Mouse (Mus musculus): Measurements from ENCODE around the gene Col24a1. TPM values are rescaled to one million over a fixed set of nuclear protein-coding genes. Genes with fewer than 3 reads are reported as not detected.

The Col24a1 gene
- polyA plus RNA-seq, 2 experiments = 0.20 to 0.37 TPM

- TF ChIP-seq CTCF (IDR thresholded peaks at IDR 0.05; ENCODE audit: low read depth) = no peak
- no peak for TF ChIP-seq EP300 (IDR thresholded peaks at IDR 0.05; ENCODE audit: low read depth)
- Histone ChIP-seq H3K27ac (no peak overlapping the region), H3K4me1 (replicated peaks; ENCODE audit: control insufficient read depth in 2 of 2, insufficient read depth in 2 of 2, low read length in 1 of 2) (no peaks in the 10 kb centered on the region), H3K4me2 (ENCODE audit: low read depth) (no peak overlapping the region), H3K9ac (replicated peaks) (no peak overlapping the region), H3K27me3 (ENCODE audit: control insufficient read depth, insufficient read depth, low read length) (no peaks in the 10 kb centered on the region), H3K36me3 (replicated peaks; ENCODE audit: control insufficient read depth, insufficient read depth, low read depth) (no peaks in the 10 kb centered on the region), H3K9me3 (ENCODE audit: control insufficient read depth, low read length) (no peaks in the 10 kb centered on the region), H3K4me3 (ENCODE audit: insufficient read depth in 1 of 2, low read depth in 2 of 2, low read length in 2 of 2) (no peak overlapping the region)
- no peak for ATAC-seq (ENCODE audit: insufficient read depth)
- 61% methylated on average over 6 of the region's 6 CpGs for WGBS (ENCODE audit: insufficient replicate concordance)
- DNase-seq (ENCODE audit: low read depth in 3 of 3, low spot score in 3 of 3) = no peak
Measured at GRCm38 (mm10) chr3:145498893-145499292, 206.6 kb downstream of the Col24a1 start.

- Histone ChIP-seq H3K4me3 (ENCODE audit: insufficient read depth in 1 of 2, low read depth in 2 of 2, low read length in 2 of 2) (no peak overlapping the region), H3K9me3 (ENCODE audit: control insufficient read depth, low read length) (no peaks in the 10 kb centered on the region), H3K4me2 (ENCODE audit: low read depth) (no peak overlapping the region), H3K27ac (no peak overlapping the region), H3K36me3 (replicated peaks; ENCODE audit: control insufficient read depth, insufficient read depth, low read depth) (no peaks in the 10 kb centered on the region), H3K27me3 (ENCODE audit: control insufficient read depth, insufficient read depth, low read length) (no peaks in the 10 kb centered on the region), H3K9ac (replicated peaks) (no peak overlapping the region), H3K4me1 (replicated peaks; ENCODE audit: control insufficient read depth in 2 of 2, insufficient read depth in 2 of 2, low read length in 1 of 2) (no peaks in the 10 kb centered on the region)
- TF ChIP-seq EP300 (IDR thresholded peaks at IDR 0.05; ENCODE audit: low read depth) = no peak
- TF ChIP-seq CTCF (IDR thresholded peaks at IDR 0.05; ENCODE audit: low read depth) = no peak
- 61% methylated on average over 2 of the region's 2 CpGs for WGBS (ENCODE audit: insufficient replicate concordance)
- DNase-seq (ENCODE audit: low read depth in 3 of 3, low spot score in 3 of 3) (no peak), ATAC-seq (ENCODE audit: insufficient read depth) (no peak)
Measured at GRCm38 (mm10) chr3:145504830-145505229, 212.6 kb downstream of the Col24a1 start.

DNA sequence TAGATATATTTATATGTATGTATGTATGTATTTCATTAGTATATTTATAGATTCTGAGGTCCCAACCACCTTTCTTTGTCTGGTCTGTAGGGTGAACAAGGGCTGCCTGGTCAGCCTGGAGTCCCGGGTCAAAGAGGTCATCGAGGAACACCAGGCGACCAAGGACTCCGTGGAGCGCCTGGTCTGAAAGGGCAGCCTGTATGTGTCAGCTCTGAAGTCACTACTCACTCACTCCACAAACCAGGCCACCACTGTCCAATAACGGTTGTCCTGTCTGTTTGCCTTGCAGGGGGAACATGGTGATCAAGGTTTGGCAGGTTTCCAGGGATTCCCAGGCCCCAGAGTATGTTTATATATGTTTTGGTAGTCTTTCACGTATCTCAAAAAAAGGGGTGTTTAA lies 216.3 kb downstream of the Col24a1 start:
- ATAC-seq (ENCODE audit: insufficient read depth) (peak; percentile 58), DNase-seq (ENCODE audit: low read depth in 3 of 3, low spot score in 3 of 3) (peak; percentile 10 to 16 (median 10))
- H3K36me3 ChIP-seq (replicated peaks; ENCODE audit: control insufficient read depth, insufficient read depth, low read depth) = no peaks in the 10 kb centered on the region
- no peak overlapping the region for H3K4me3 ChIP-seq (ENCODE audit: insufficient read depth in 1 of 2, low read depth in 2 of 2, low read length in 2 of 2)
- no peak overlapping the region for H3K4me2 ChIP-seq (ENCODE audit: low read depth)
- 66% methylated on average over 7 of the region's 7 CpGs for WGBS (ENCODE audit: insufficient replicate concordance)
- TF ChIP-seq EP300 (IDR thresholded peaks at IDR 0.05; ENCODE audit: low read depth) (no peak), CTCF (IDR thresholded peaks at IDR 0.05; ENCODE audit: low read depth) (no peak)
- H3K4me1 ChIP-seq (replicated peaks; ENCODE audit: control insufficient read depth in 2 of 2, insufficient read depth in 2 of 2, low read length in 1 of 2) = no peaks in the 10 kb centered on the region
- H3K27me3 ChIP-seq (ENCODE audit: control insufficient read depth, insufficient read depth, low read length) = no peaks in the 10 kb centered on the region
- no peak overlapping the region for H3K27ac ChIP-seq
- H3K9me3 ChIP-seq (ENCODE audit: control insufficient read depth, low read length) = no peaks in the 10 kb centered on the region
- H3K9ac ChIP-seq (replicated peaks) = no peak overlapping the region

- no peaks in the 10 kb centered on the region for H3K36me3 ChIP-seq (replicated peaks; ENCODE audit: control insufficient read depth, insufficient read depth, low read depth)
- ATAC-seq (ENCODE audit: insufficient read depth) = no peak
- H3K9ac ChIP-seq (replicated peaks) = no peak overlapping the region
Measured at GRCm38 (mm10) chr3:145514197-145514596, 221.9 kb downstream of the Col24a1 start.

GRCm38 (mm10) chr3:145521528-145522080 lies 229.3 kb downstream of the Col24a1 start:
- H3K27ac ChIP-seq = no peak overlapping the region
- DNase-seq (ENCODE audit: low read depth in 3 of 3, low spot score in 3 of 3) = no peak
- H3K4me2 ChIP-seq (ENCODE audit: low read depth) = no peak overlapping the region
- H3K4me3 ChIP-seq (ENCODE audit: insufficient read depth in 1 of 2, low read depth in 2 of 2, low read length in 2 of 2) = no peak overlapping the region
- WGBS (ENCODE audit: insufficient replicate concordance) = 9% methylated on average over 7 of the region's 7 CpGs
- TF ChIP-seq EP300 (IDR thresholded peaks at IDR 0.05; ENCODE audit: low read depth) (no peak), CTCF (IDR thresholded peaks at IDR 0.05; ENCODE audit: low read depth) (no peak)
- no peaks in the 10 kb centered on the region for H3K27me3 ChIP-seq (ENCODE audit: control insufficient read depth, insufficient read depth, low read length)
- no peak overlapping the region for H3K9ac ChIP-seq (replicated peaks)
- H3K4me1 ChIP-seq (replicated peaks; ENCODE audit: control insufficient read depth in 2 of 2, insufficient read depth in 2 of 2, low read length in 1 of 2) = no peaks in the 10 kb centered on the region
- no peaks in the 10 kb centered on the region for H3K9me3 ChIP-seq (ENCODE audit: control insufficient read depth, low read length)
- ATAC-seq (ENCODE audit: insufficient read depth) = no peak
- H3K36me3 ChIP-seq (replicated peaks; ENCODE audit: control insufficient read depth, insufficient read depth, low read depth) = no peaks in the 10 kb centered on the region

More at GRCm38 (mm10) chr3:145514197-145514596, 221.9 kb downstream of the Col24a1 start:
- no peaks in the 10 kb centered on the region for H3K9me3 ChIP-seq (ENCODE audit: control insufficient read depth, low read length)
- no peaks in the 10 kb centered on the region for H3K27me3 ChIP-seq (ENCODE audit: control insufficient read depth, insufficient read depth, low read length)
- H3K27ac ChIP-seq = no peak overlapping the region
- H3K4me3 ChIP-seq (ENCODE audit: insufficient read depth in 1 of 2, low read depth in 2 of 2, low read length in 2 of 2) = no peak overlapping the region
- TF ChIP-seq EP300 (IDR thresholded peaks at IDR 0.05; ENCODE audit: low read depth) (no peak), CTCF (IDR thresholded peaks at IDR 0.05; ENCODE audit: low read depth) (no peak)
- no peaks in the 10 kb centered on the region for H3K4me1 ChIP-seq (replicated peaks; ENCODE audit: control insufficient read depth in 2 of 2, insufficient read depth in 2 of 2, low read length in 1 of 2)
- 70% methylated on average over 5 of the region's 5 CpGs for WGBS (ENCODE audit: insufficient replicate concordance)
- no peak overlapping the region for H3K4me2 ChIP-seq (ENCODE audit: low read depth)
- DNase-seq (ENCODE audit: low read depth in 3 of 3, low spot score in 3 of 3) = no peak
